Mouse (Mus musculus): ENCODE data around the gene Olfr70. TPM values are rescaled to one million over a fixed set of nuclear protein-coding genes. Genes with fewer than 3 reads are reported as not detected.
A peak's percentile ranks its signal among the peaks of the same experiment; 100 is the strongest.

Olfr70 gene
- polyA plus RNA-seq, 1 experiment from 2014 or later = not detected

DNA sequence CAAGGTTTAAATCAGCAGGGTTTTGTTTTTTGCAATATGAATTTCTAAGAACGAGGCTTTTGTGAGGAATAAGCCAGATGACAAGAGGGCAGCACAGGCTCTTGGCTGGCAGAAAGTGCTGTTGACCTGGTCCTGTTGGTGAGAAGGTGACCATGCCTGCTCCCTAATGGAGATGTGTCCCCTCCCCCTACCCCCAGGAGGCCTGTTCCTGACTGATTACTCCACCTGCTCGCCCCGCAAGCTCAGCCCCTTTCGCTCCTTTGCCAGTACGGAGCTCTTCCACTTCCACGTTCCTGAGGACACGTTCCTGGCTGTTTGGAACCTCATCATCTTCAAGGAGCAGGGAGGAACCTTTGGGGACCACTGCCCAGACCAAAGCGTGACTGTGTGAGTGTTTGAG is 26.9 kb downstream of the Olfr70 start:
- Histone ChIP-seq H3K27me3 (ENCODE audit: control insufficient read depth, insufficient read depth, low read length) (no peaks in the 10 kb centered on the region), H3K9me3 (ENCODE audit: control insufficient read depth, low read length) (no peaks in the 10 kb centered on the region), H3K36me3 (ENCODE audit: control insufficient read depth, insufficient read depth, low read length) (no peaks in the 10 kb centered on the region), H3K4me1 (ENCODE audit: control insufficient read depth, insufficient read depth, low read length) (peaks cover 2% of the 10 kb centered on the region; the same call in 1 of the 2 replicates), H3K4me2 (no peak overlapping the region), H3K27ac (ENCODE audit: low read depth, low read length) (no peak overlapping the region), H3K4me3 (ENCODE audit: low read depth, low read length) (no peak overlapping the region), H3K9ac (ENCODE audit: low read length) (no peak overlapping the region)
- DNase-seq (ENCODE audit: low spot score, missing footprints) (no peak), ATAC-seq (ENCODE audit: low FRiP score) (no peak)
- 81% methylated on average over 8 of the region's 8 CpGs for WGBS

GRCm38 (mm10) chr4:43672070-43672469 is 28.5 kb downstream of the Olfr70 start:
- no peak overlapping the region for H3K27ac ChIP-seq (ENCODE audit: low read depth, low read length)
- H3K4me1 ChIP-seq (ENCODE audit: control insufficient read depth, insufficient read depth, low read length) = peaks cover 2% of the 10 kb centered on the region; the same call in 1 of the 2 replicates
- DNase-seq (ENCODE audit: low spot score, missing footprints) = peak; percentile 99
- H3K4me3 ChIP-seq (ENCODE audit: low read depth, low read length) = no peak overlapping the region
- 0% methylated on average over 2 of the region's 2 CpGs for WGBS
- H3K36me3 ChIP-seq (ENCODE audit: control insufficient read depth, insufficient read depth, low read length) = no peaks in the 10 kb centered on the region
- H3K27me3 ChIP-seq (ENCODE audit: control insufficient read depth, insufficient read depth, low read length) = no peaks in the 10 kb centered on the region
- H3K9ac ChIP-seq (ENCODE audit: low read length) = no peak overlapping the region
- H3K4me2 ChIP-seq = no peak overlapping the region
- ATAC-seq (ENCODE audit: low FRiP score) = 0 out of 2 replicates have a peak, but pooled peaks have one; percentile 10
- no peaks in the 10 kb centered on the region for H3K9me3 ChIP-seq (ENCODE audit: control insufficient read depth, low read length)

DNA sequence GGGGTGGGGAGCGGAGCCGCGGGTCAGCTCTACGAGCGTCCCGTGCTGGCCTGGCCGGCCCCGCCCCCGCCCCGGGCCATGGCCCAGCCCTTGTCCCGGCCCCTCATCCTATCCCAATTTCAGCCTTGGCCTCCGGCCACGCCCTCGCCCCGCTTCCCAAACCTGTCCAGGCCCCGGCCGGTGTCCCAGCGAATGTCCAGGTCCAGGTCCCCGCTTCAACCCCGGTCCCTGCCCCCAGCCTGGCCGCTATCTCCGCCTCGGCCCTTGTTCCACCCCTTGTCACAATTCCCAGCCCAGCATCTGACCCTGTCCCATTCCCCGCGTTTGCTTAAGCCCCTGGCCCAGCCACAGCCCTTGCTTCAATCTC is 31.2 kb downstream of the Olfr70 start:
- peaks cover 9% of the 10 kb centered on the region; the same call in 1 of the 2 replicates for H3K27me3 ChIP-seq (ENCODE audit: control insufficient read depth, insufficient read depth, low read length)
- H3K27ac ChIP-seq (ENCODE audit: low read depth, low read length) = peak overlapping the region; percentile 25; the same call in 1 of the 2 replicates
- no peaks in the 10 kb centered on the region for H3K36me3 ChIP-seq (ENCODE audit: control insufficient read depth, insufficient read depth, low read length)
- H3K4me3 ChIP-seq (ENCODE audit: low read depth, low read length) = peak overlapping the region; percentile 68
- H3K9ac ChIP-seq (ENCODE audit: low read length) = peak overlapping the region; percentile 79
- peak overlapping the region; percentile 77 for H3K4me2 ChIP-seq
- peak; percentile 97 for DNase-seq (ENCODE audit: low spot score, missing footprints)
- no peaks in the 10 kb centered on the region for H3K9me3 ChIP-seq (ENCODE audit: control insufficient read depth, low read length)
- peak; percentile 86 for ATAC-seq (ENCODE audit: low FRiP score)
- under 1% methylated on average over 25 of the region's 25 CpGs for WGBS
- H3K4me1 ChIP-seq (ENCODE audit: control insufficient read depth, insufficient read depth, low read length) = peaks cover 2% of the 10 kb centered on the region; the same call in 1 of the 2 replicates

- under 1% methylated on average over 39 of the region's 41 CpGs for WGBS
- Histone ChIP-seq H3K36me3 (ENCODE audit: control insufficient read depth, insufficient read depth, low read length) (no peaks in the 10 kb centered on the region), H3K4me2 (peak within 1 kb of the TSS; percentile 77), H3K9me3 (ENCODE audit: control insufficient read depth, low read length) (no peaks in the 10 kb centered on the region), H3K27ac (ENCODE audit: low read depth, low read length) (peak within 1 kb of the TSS; percentile 25; the same call in 1 of the 2 replicates), H3K4me3 (ENCODE audit: low read depth, low read length) (peak within 1 kb of the TSS; percentile 68), H3K4me1 (ENCODE audit: control insufficient read depth, insufficient read depth, low read length) (peaks cover 2% of the 10 kb centered on the region; the same call in 1 of the 2 replicates), H3K9ac (ENCODE audit: low read length) (peak within 1 kb of the TSS; percentile 79), H3K27me3 (ENCODE audit: control insufficient read depth, insufficient read depth, low read length) (peaks cover 9% of the 10 kb centered on the region; the same call in 1 of the 2 replicates)
- ATAC-seq (ENCODE audit: low FRiP score) = peak; percentile 94
- peak; percentile 98 for DNase-seq (ENCODE audit: low spot score, missing footprints)
These were observed 31.7 kb downstream of the Olfr70 start, which contains the start of the genes Tmem8b and Fam221b for GRCm38 (mm10) chr4:43668782-43669427. Gene Tmem8b, plus strand, starts transcription at chr4:43668971. Gene Fam221b, minus strand, starts transcription at chr4:43669145.

GRCm38 (mm10) chr4:43666412-43666811 is 34.2 kb downstream of the Olfr70 start:
- no peak overlapping the region for H3K9ac ChIP-seq (ENCODE audit: low read length)
- ATAC-seq (ENCODE audit: low FRiP score) (no peak), DNase-seq (ENCODE audit: low spot score, missing footprints) (no peak)
- peaks cover 9% of the 10 kb centered on the region; the same call in 1 of the 2 replicates for H3K27me3 ChIP-seq (ENCODE audit: control insufficient read depth, insufficient read depth, low read length)
- H3K4me2 ChIP-seq = no peak overlapping the region
- 21% methylated on average over 4 of the region's 4 CpGs for WGBS
- no peaks in the 10 kb centered on the region for H3K9me3 ChIP-seq (ENCODE audit: control insufficient read depth, low read length)
- no peak overlapping the region for H3K27ac ChIP-seq (ENCODE audit: low read depth, low read length)
- no peaks in the 10 kb centered on the region; the same call in 1 of the 2 replicates for H3K4me1 ChIP-seq (ENCODE audit: control insufficient read depth, insufficient read depth, low read length)
- H3K4me3 ChIP-seq (ENCODE audit: low read depth, low read length) = no peak overlapping the region
- H3K36me3 ChIP-seq (ENCODE audit: control insufficient read depth, insufficient read depth, low read length) = no peaks in the 10 kb centered on the region

DNA sequence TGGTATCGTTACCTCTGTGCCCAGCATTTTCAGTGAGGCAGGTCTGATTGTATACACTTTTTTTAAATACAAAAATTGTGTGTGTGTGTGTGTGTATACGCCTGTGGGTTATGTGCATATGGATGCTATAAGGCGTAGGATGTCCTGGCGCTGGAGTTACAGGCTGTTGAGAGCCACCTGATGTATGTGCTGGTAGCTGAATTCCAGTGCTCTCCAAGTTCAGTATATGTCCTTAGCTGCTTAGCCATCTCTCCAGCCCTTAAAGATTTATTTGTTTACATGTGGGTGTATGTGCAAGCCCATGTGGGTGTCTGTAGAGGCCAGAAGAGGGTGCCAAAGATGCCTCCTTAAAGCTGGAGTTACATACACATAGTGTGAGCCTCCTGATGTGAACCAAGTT is 43.5 kb downstream of the Olfr70 start:
- Histone ChIP-seq H3K27me3 (ENCODE audit: control insufficient read depth, insufficient read depth, low read length) (peaks cover 2% of the 10 kb centered on the region; the same call in 1 of the 2 replicates), H3K4me2 (peak overlapping the region; percentile 27), H3K4me1 (ENCODE audit: control insufficient read depth, insufficient read depth, low read length) (peaks cover 12% of the 10 kb centered on the region), H3K27ac (ENCODE audit: low read depth, low read length) (no peak overlapping the region), H3K9ac (ENCODE audit: low read length) (no peak overlapping the region), H3K9me3 (ENCODE audit: control insufficient read depth, low read length) (no peaks in the 10 kb centered on the region), H3K36me3 (ENCODE audit: control insufficient read depth, insufficient read depth, low read length) (no peaks in the 10 kb centered on the region), H3K4me3 (ENCODE audit: low read depth, low read length) (peak overlapping the region; percentile 84)
- WGBS = 59% methylated on average over 4 of the region's 4 CpGs
- no peak for ATAC-seq (ENCODE audit: low FRiP score)
- peak; percentile 83 for DNase-seq (ENCODE audit: low spot score, missing footprints)

DNA sequence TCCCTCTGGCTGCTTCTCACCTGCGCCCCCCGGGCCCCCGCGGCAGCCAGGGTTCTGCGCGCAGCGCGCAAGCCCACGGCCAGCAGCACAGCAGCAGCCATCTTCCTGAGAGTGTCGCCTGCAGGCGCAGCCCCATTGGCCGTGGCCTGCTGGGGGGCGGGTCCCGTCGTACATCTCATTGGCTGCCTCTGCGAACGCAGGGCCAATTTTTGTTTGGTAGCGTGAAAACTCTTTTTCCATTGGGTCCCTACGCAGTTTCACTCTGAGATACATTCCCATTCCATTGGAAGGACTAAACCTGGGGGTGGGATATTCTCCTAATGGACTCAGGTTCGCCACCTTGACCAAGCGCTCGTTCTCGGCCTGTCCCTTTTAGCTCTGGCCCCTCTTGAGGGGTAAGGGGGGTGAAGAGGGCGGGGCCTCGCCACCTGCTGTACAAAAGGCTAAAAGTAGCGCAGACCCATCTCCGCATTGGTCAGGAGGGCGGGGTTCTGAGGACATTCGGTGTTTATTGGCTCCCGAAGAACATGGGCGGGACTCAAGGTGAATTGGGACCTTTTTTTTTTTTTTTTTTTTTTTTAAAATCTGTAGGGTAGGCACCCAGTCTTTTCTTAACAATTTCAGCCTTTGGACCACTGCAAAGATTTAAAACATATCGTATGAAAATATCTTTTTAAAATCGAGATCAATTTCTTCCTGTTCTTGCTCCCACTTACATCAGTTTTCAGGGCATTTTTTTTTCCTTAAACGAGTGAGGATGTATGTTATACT is 44.1 kb downstream of the Olfr70 start, which contains the start of gene Hint2:
Gene Hint2 (minus strand): TSS at position 128 of the 771 bp plus-strand sequence.
- peak within 1 kb of the TSS; percentile 65 for H3K4me2 ChIP-seq
- H3K27me3 ChIP-seq (ENCODE audit: control insufficient read depth, insufficient read depth, low read length) = 0 out of 2 replicates have a peak, but pooled peaks cover 2% of the 10 kb centered on the region
- H3K4me3 ChIP-seq (ENCODE audit: low read depth, low read length) = peak within 1 kb of the TSS; percentile 84
- 2% methylated on average over 33 of the region's 34 CpGs for WGBS
- peak within 1 kb of the TSS; percentile 85 for H3K9ac ChIP-seq (ENCODE audit: low read length)
- H3K36me3 ChIP-seq (ENCODE audit: control insufficient read depth, insufficient read depth, low read length) = no peaks in the 10 kb centered on the region
- DNase-seq (ENCODE audit: low spot score, missing footprints) = peak; percentile 98
- peaks cover 12% of the 10 kb centered on the region for H3K4me1 ChIP-seq (ENCODE audit: control insufficient read depth, insufficient read depth, low read length)
- no peaks in the 10 kb centered on the region for H3K9me3 ChIP-seq (ENCODE audit: control insufficient read depth, low read length)
- peak; percentile 97 for ATAC-seq (ENCODE audit: low FRiP score)
- peak within 1 kb of the TSS; percentile 85 for H3K27ac ChIP-seq (ENCODE audit: low read depth, low read length)

GRCm38 (mm10) chr4:43655656-43656338 is 44.8 kb downstream of the Olfr70 start:
- H3K27me3 ChIP-seq (ENCODE audit: control insufficient read depth, insufficient read depth, low read length) = 0 out of 2 replicates have a peak, but pooled peaks cover 2% of the 10 kb centered on the region
- peak; percentile 60 for ATAC-seq (ENCODE audit: low FRiP score)
- peaks cover 12% of the 10 kb centered on the region for H3K4me1 ChIP-seq (ENCODE audit: control insufficient read depth, insufficient read depth, low read length)
- H3K4me3 ChIP-seq (ENCODE audit: low read depth, low read length) = peak overlapping the region; percentile 84
- no peaks in the 10 kb centered on the region for H3K36me3 ChIP-seq (ENCODE audit: control insufficient read depth, insufficient read depth, low read length)
- H3K9ac ChIP-seq (ENCODE audit: low read length) = peak overlapping the region; percentile 85
- whole genome bisulfite sequencing = 5% methylated on average over 34 of the region's 34 CpGs
- no peaks in the 10 kb centered on the region for H3K9me3 ChIP-seq (ENCODE audit: control insufficient read depth, low read length)
- H3K27ac ChIP-seq (ENCODE audit: low read depth, low read length) = peak overlapping the region; percentile 85
- peak overlapping the region; percentile 65 for H3K4me2 ChIP-seq
- no peak for DNase-seq (ENCODE audit: low spot score, missing footprints)

Measured in midbrain, embryonic 11.5 days (tissue).